Mouse (Mus musculus): ENCODE measurements around the gene Slc4a10.

Slc4a10 gene

DNA sequence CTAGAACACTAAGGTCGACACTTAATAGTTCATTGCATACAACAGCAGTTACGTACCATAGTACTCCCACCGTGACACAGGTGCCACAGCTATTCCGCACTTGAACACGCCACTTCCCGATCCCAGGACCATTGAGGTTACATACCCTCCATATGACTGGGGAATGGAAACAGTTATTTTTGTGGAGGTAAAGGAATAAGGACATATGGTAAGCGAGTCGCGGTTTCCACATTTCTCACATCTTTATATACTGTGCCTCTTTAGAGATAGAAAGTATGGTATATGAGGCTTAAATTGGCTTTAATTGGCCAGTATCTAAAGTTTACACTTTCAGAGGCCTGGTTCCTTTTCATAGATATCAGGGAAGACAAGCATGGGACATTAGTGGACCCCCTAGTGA lies 301.5 kb downstream of the Slc4a10 start:
- DNase-seq (ENCODE audit: low spot score in 2 of 2) = no peak

DNA sequence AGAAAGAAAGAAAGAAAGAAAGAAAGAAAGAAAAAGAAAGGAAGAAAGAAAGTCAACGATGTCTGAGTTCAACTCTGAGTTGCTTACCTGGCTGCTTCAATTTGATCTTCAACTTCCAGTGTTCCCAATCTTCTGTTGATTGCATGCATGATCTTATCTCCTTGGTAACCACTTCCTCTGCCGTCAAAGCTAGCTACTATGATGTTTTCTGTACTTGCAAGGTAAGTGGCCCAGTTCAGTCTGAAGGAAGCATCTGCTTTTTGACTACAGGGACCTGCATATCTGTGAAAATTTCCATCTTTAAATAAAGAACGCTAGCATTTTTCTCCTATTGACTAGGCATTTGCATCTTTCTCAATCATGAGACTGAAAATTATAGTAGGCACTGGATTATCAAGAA lies 305.8 kb downstream of the Slc4a10 start:
- DNase-seq (ENCODE audit: low spot score in 2 of 2) = no peak

DNA sequence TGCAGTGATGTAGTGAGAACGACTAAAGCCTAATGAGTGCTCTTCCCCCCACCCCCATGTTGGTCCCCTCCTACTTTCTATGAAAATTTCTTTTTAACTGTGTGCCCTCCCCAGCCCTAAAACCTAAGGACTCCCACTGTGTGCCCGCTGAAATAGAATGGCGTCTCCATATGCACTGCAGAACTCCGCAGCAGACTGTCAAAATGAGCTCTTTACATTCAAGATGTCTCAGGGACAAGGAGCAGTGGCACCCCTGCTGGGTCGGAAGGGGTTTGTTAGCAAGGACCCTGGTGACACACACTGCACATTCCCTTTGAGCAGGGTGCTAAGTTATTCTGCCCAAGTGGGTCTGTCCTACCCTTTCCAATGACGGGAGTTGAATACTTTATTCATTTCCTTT lies 309.5 kb downstream of the Slc4a10 start:
- DNase-seq (ENCODE audit: low spot score in 2 of 2) = no peak

DNA sequence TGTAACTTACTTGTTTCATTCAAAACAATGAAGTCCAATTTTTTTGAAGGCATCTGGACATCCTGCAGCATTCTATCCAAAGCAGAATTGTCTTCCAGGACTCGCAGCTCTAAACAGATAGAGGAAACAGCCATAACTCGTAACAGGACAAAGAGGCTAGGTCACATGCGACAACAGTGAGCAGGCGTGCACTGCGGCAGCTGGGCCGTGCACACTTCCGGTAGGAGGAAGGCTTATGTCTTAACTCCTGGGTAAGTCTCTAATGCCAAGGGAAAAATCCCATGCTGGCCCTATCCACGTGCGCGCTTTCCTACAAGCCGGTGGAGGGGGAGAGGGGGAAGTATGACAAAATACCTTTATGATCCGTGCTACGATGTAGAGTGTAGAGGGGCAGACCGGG lies 310.3 kb downstream of the Slc4a10 start:
- no peak for DNase-seq (ENCODE audit: low spot score in 2 of 2)

DNA sequence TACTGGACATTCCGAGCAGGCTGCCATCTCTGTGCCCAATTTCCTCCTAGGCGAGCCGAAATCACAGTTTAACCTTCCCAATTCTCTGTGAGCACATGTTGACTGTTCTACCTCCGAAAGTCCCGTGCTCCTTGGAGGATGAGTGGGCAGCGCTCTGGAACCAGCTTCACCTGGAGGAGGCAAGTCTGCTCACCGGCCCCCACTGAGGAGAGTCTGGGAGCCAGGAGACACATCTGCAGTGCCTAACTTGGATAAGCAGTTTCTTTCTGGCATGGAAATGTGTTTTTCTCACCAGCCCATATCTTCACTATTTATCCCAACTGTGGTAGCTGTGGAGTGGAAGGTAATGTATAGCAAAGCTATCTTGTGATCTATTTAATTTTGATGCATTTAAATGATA lies 311.0 kb downstream of the Slc4a10 start:
- no peak for DNase-seq (ENCODE audit: low spot score in 2 of 2)

DNA sequence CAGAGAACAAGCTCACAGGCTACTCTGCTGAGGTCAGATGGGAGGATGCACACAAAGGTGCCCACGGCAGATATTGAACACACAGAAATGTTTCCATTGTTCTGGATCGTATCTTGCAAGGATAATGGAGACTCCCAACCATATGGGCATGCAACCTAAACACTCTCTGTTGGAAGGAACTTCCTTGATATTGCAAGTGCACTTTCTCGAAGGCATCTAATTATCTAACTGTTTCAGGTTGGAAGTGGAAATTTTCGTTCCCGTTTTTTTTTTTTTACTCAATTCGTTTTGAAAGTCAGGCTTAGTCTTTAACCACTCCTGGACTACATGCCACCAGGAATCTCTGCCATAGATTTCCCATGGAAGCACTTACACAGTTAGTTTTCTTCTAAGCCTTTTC lies 314.6 kb downstream of the Slc4a10 start:
- no peak for DNase-seq (ENCODE audit: low spot score in 2 of 2)

DNA sequence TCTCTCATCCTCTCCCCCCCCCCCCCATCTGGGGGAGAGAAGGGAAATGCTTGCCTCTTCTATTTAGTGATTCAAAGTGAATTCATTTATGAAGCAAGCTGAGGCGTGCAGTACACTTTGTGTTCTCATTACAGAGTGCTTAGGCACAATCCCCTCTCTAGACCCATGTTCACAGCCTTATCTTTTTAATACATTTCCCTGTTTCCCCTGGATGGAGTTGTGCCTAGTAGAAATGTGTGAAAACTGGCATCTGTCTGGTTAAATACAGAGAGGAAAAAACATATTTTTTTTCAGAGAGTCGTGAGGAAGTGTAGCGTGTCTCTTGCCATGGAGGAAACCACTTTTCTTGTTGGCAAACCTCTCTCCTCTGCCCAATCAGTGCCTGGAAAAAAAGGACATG lies 315.3 kb downstream of the Slc4a10 start:
- no peak for DNase-seq (ENCODE audit: low spot score in 2 of 2)

DNA sequence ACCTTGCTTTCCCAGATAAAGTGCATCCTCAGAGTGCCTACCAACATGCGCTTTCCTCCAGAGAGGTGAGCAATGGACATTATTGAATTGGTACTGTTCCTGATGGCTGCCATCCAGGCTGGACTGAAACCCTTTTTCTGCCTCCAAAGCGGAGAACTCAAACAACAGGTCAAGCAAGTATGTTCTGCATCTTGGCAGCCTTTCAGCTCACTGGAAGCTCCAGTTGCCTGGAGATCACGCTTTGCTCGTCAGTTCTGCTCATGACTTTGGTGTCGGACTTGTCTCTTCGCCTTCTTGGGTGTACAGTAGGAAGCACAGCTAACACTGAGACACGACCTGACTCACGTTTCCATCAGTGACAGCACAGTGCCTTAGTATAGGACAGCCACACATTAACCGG lies 315.9 kb downstream of the Slc4a10 start:
- DNase-seq (ENCODE audit: low spot score in 2 of 2) = no peak

DNA sequence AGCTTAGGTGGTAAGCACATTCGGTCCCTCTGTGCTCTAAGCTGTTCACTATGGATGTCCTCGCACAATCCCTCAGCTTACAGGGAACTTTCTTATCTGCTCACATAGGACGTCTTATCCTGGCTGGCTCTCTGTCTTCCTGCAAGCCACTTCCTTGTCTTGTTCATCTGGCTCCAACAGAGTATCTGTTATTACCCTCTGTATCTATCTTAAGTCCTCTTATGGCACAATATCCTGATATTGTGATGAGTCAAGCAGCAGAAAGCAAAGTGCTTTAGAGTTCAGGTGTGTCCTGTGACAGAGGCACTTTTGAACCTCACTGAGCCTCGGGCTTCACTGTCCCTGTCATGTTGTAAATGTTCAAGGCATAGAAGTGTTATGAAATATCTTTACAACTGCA lies 317.3 kb downstream of the Slc4a10 start:
- no peak for DNase-seq (ENCODE audit: low spot score in 2 of 2)

DNA sequence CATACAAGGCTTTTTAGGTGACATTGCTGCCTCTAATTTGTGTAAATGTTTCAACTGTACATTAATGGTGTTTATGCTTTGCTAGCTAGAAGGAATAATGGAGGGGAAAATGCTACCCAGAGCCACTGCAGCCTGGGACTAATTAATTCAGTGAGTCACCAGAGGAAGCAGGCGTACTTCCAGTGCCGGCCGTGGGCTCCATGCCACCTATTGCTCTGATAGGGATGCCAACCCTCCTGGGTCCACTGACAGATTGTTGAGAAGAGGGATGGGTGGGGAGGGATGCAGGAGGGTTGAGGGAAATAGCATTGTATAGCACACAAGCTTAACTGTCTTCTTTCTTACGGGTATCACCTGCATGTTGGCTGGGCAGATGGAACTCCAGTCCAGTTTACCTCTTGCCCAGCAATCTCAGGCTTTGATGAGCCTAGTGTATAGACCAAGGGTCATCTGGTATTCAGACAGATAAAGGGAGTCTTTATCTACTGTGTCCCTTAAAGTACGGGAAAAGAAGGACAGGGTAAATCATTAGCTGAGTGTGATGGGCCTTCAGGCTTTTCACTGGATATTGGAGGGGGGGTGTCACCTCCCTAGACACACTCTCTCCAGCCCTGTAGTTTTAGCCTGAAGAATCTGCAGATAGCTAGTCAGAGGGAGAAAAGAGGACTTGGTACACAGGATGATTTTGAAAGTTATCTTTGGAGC lies 322.2 kb downstream of the Slc4a10 start:
- DNase-seq (ENCODE audit: low spot score in 2 of 2) = no peak

DNA sequence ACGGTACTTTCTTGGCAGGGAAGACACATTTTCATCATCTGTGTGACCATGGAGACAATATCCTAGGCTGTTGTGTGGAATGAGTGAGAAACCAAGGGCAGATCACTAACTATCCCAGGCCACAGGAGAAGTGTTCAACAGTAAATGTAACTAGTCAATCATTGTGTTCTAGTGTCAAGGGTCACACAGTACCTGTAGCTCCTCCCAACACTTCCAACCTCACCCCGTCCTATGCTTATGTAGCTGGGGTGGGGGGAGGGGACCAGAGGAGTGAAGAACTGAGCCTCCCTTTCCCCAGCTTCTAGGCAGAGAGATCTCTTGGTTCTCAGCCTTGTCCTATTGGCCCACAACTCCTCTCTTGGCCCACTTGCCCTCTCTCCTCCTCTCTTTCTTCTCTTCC lies 323.8 kb downstream of the Slc4a10 start:
- no peak for DNase-seq (ENCODE audit: low spot score in 2 of 2)

DNA sequence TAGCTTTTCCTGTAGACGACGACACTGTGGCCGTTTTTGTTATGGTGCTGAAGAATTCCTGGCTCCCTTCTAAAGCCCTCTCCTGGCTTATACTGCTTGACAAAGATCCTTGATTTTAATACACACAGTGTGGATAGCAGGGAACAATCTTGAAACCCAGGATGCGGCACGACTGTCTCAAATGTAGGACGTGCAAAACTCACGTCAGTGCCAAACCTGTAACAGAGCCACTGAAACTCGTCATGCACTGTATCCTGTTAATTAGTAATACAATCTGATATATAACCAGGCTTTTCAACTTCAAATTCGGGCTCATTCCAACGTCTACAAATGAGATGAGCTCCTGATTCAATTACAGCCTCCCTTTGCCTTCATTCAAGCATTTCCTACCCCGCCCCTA lies 327.4 kb downstream of the Slc4a10 start:
- no peak for DNase-seq (ENCODE audit: low spot score in 2 of 2)
